Mouse (Mus musculus) liver (tissue): Measurements from ENCODE around the gene Ebpl.

ENCODE experiments used
- DNase-seq: peaks from one replicate; pipeline ENCODE4 v3.0.0-alpha.2; 2020; ENCODE audit warnings: mixed read lengths

The Ebpl gene

DNA sequence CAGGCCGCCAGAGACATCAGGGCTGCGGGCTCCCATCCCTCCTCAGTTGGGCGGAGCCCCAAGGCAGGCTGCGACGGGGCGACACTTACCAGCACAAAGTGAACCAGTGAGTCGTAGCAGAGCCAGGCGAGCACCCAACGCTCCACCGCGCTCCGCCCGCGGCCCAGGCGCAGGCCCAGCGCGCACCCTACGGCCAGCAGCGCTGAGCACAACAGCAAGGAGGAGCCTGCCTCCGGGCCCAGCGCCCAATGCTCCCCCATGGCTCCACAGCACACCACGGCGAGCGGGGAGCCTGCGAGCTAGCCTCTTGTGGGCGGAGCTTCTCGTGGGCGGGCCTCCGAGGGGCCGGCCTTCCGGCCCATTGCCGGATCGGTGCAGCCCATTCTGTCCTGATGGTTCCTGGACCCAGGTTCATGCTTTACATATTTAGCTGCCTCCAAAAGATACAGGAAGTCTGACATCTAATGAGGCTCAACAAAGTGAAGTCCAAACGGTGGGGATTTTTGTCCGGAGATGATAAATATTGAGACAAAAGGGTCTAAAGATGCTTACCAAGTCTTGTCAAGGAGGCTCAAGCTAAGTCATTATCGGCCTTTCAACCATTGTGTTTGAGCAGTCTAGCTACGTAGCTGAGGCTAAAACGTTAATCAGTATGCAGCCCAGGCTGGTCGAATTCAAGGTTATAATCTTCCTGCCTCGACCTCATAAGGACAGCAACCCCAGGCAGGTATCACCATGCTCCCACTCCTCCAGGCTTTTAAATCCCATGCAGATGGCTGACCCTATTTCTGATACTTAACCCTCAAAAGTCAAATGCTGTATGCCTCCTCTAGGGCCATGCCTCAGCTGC lies at the start of gene Ebpl:
Gene Ebpl (minus strand): TSS at position 309 of the 850 bp plus-strand sequence.
- DNase-seq, result peak; percentile 92

DNA sequence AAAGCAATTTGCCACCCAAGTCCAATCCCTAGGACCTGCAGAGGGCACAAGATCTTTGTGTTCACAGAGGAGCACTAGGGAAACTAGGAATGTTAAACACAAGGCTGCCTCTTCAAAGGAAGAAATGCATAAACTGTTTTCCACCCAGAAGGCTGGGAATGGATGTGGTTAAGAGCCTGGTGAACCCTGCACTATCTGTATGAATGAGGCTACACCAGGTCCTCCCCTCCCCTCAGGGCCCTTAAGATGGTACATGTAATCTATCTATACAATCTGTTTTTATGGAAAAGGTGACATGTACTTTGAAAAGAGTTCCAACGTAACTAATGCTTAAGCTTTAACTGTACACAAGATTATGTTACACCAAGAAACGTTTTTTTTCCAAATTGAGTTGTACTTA lies 49.8 kb upstream of the Ebpl start:
- DNase-seq, result no peak

DNA sequence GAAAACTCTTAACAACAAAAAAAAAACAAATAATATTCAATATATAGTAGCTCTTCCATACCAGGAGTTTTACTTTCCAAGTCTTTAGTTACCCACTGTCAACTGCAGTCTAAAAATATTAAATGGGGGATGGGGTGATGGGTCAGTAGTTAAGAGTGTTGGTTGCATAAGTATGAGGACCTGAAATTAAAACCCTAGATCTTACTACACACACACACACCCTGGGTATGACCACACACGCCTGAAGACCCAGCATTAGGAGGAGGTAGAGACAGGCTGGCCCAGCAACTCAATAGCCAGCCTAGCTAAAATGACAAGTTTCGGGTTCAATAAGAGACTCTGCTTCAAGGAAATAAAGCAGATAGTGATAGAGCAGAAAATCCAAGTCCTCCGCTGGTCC lies 46.8 kb upstream of the Ebpl start:
- DNase-seq, result no peak

DNA sequence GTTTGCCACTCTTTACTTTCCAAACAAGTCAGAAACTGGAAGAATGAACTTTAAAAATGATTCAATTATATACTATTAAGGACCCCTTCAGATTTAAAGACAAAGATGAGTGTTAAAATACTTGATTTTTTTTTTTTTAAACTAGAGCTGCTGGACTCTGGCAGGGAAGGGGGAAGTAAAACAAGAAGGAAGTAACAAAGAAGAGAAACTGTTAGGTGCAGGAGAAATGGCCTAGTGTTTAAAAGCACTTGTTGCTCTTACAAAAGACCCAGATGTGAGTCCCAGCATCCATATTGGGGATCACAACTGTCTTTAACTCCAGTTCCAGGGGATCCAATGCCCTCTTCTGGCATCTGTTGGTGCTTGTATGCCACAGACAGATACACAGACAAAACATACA lies 45.5 kb upstream of the Ebpl start:
- no peak for DNase-seq

DNA sequence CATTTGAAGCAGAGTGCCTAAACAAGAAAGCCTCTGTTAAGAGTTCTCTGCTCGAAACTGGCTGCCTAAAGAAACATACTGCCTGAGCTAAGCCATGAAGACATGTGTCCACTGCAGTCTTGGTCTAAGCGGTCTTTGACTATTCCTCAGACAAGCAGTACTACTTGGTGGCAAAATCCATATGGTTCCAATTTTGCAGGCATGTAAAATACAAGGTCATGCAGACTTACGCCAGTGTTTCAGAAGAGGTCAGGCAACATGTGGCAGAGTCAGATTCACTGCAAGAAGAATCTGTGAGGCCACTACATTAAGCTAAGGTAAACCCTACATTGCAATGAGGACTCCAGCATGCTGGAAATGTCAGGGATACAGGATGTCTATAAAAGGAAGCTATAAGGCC lies 44.7 kb upstream of the Ebpl start:
- DNase-seq, result no peak

DNA sequence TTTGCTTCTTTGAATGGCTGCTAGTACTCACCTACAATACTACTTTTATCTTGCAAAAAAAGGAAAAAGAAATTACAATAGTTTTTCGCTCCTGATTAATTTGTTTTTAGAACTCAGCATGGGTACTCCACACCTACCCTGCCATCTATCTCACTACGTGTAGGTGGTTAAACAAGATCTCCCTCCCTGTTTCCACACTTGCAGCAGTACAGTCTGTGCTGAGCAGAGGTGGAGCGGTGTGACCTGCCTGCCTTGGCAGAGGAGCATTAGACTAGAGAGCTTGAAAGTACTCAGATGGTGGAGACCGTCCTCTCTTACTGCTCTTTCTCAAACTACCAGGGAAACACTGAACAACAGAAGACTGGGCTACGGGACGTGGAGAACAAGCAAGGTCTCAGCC lies 34.5 kb upstream of the Ebpl start:
- DNase-seq, result no peak

DNA sequence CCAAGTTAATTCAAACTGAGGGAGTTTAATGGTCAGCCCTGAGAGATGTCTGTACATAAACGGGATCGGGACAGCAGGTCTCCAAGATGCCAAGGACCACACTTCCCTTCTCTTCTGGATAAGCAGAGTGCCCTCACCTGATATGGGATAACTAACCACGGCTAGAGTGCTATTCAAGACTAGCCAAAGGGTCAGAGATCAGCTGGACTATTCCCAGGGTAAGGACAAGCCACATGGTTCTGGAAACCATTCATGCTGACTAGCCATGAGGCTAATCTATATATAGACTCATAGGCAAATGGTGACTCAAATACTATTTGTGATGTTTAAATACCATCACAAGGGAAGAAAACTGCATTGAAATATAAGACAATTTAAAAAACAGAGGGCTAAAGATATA lies 30.3 kb upstream of the Ebpl start:
- DNase-seq, result no peak

DNA sequence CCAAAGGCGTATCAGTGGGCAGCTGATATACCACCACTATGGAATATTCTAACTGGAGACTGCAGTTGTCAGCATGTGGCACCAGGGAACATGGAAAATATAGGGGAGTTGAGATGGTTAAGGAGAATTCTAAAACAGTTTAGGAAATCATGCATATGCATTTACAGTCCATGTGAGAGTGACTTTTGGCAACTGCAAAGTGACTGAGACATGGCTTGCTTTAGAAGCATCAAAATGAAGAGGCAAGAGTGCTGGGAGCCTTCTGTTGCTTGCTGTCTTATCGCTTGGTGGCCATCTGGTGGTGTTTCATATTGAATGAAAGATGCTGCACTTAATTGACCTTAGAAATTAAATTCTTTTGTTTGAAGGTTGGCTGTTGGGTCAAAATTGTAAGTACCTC lies 7.1 kb upstream of the Ebpl start:
- DNase-seq, result no peak

DNA sequence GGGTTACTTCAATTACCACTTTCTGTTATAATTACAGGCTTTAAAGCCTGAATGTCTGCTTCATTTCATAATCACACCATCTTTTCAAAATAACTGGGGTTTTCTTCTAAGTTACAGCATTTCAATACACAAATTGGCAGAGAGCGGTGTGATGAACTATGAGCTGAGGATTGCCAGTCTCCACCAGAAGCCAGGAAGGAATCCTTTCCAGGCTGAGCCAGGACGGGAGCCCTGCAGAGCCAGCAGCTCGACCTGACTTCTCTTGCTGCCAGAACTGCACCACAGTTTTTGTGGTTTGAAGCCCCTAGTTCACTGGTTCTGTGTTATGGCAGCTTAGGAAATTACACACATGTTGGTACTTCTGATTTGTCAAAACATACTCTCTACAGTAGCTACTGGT lies 4.4 kb upstream of the Ebpl start:
- no peak for DNase-seq

DNA sequence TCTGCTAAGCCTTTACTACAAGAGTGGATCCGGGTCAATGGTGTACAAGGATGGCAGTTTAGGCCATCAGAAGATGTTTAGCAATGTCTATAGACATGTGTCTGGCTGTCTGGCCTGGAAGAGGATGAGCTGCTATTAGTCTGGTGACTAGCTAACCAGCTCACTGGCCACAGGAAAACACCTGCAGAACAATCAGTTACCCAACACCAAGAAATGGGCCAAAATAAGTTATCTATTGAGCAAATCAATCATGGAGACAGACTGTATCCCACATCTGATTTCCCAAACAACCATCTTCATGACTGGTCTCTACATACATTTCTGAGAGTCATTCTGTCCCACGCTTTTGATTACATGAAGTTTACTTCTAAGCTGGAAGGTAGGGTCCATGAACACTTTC lies 3.5 kb upstream of the Ebpl start:
- DNase-seq, result no peak

DNA sequence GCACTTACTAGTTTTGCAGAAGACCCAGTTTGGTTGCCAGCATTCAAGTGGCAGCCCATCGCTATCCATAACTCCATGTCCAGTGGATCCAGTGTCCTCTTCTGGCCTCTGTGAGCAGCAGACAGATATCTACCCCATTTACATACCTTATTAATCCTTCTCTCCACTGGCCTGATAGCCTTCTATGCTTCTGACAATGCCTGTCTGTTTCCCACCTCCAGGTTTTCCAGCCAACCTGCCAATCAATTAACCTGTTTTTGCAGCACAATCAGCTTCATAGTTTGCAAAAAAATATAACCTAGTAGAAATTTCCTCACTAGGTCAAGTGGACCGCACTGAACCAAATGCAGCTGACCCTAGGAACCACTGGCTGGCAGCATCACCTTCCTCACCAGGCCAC lies 2.0 kb upstream of the Ebpl start:
- no peak for DNase-seq

DNA sequence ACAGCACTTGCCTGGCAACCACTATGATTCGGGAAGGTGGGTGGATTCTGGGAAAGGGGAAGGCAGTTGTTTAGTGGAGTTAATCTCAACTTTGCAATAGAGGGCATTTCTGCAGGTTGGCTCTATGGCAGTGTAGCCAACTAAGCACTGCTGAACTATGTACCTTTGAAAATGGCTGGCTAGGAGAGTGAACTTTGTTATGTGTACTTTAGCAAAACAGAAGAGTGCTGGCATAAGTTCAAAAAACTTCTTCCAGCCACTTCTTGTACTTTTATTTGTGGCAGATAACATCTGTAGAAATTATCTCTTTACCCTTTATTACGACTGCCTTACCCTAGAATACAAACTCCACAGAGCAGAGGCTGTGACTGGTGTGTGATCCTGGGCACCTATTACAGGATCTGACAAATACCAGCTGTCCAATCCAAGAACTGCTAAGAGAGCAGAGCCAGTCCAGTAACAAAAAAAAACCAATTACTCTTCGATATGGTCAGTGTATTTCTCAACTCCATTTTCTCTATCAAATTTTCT lies 807 bp upstream of the Ebpl start:
- DNase-seq, result no peak

DNA sequence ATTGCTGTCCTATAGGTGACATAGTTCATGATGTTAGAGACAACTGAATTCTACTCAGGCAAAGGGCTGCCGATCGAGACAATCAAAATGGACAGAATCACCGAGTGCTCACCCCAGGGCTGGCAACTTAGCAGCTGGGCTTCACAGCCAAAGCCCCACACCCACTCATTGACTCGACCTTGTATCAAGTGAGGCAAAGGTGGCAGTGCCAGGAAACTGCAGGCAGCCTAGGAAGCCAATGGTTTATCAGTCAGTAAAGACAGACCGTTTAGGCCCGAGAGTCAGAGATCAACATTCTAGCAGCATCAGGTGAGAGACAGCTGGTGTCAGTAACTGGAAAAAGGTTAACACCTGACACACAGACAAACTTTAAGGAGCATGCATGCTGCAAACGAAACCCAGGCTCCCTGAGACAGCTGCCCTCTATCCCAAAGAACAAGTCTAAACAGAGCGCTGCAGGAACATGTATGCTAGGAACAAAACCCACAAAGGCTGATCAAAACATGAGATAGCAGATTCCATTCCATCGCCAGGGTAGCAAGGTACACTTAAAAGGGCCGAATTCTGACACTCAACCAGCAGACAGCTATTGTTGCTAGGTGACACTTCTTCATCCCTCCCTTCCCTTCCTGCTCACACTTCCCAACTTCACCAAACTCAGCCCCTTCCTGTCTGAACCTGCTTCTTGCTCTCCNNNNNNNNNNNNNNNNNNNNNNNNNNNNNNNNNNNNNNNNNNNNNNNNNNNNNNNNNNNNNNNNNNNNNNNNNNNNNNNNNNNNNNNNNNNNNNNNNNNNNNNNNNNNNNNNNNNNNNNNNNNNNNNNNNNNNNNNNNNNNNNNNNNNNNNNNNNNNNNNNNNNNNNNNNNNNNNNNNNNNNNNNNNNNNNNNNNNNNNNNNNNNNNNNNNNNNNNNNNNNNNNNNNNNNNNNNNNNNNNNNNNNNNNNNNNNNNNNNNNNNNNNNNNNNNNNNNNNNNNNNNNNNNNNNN lies 5.7 kb downstream of the Ebpl start:
- DNase-seq, result no peak

DNA sequence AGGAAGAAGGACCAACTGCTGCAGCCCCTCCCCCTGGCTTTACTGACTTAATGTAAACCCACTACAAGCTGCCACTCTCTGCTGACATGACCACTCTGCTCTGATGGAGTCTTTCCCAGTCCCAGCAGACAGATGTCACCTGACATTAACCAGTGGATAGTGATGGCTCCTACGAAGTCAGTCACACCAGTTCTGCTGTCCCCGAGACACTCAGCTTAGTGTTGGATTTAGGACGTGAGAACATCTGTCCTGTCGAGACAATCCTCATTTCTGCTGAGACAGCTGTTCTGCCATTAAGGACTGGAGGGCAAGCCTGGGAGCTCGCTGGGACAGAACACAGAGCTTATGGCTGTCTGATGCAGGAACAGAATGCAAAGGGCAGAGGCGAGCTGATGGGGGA lies 9.4 kb downstream of the Ebpl start:
- no peak for DNase-seq

DNA sequence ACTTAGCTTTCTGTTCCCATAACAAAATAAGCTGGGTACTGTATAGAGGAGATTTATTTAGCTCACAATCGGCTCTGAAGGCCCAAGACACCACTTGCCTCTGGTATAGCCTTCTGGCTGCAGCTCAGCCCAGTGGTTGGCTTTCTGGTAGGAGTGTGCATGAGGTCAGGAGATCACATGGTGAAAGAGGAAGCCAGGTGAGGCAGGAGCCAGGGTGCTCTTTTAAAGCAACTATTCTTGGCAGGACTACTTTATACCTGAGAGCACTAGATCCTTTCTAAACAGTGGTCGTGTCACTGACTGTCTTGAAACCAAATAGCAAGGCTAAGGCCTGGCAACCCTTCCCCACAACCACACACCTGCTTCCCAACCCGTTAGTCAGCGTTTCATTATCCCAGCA lies 10.4 kb downstream of the Ebpl start:
- DNase-seq, result no peak

DNA sequence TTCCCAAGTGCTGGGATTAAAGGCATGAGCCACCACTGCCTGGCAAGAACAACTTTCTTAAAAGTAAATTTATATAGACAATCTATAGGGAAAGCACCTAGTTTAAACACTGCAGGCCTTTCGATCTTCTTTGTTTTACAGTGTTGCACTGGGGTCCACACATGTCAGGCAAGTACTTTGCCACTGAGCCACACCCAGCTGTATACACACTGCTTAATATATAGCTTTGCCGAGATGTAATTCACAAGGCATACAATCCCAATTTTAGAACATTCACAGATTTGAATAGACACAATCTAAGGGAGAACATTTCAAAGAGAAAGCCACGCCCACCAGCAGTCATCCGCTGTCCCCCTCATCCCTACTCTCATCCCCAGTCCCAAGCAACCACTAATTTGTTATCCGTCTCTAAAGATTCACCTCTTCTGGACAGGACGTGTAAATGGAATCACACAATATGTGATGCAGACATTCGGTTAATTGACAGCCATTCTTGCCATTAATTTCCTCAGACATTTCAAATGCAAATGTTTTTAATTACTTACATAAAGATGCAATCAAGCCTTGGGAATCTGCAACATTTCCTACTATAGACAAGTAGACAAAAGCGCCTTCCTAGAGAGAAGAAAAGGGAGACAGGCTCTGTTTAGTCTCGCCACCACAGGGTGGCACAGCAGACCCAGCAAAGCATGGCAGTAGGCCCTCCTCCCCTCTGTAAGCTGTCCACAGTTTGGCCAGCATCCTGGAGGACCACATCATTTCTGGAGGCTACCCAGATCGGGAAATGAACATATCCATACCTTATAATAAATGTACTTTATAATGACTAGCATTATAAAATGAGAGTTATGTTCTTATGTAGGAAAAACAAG lies 13.2 kb downstream of the Ebpl start:
- DNase-seq, result no peak

DNA sequence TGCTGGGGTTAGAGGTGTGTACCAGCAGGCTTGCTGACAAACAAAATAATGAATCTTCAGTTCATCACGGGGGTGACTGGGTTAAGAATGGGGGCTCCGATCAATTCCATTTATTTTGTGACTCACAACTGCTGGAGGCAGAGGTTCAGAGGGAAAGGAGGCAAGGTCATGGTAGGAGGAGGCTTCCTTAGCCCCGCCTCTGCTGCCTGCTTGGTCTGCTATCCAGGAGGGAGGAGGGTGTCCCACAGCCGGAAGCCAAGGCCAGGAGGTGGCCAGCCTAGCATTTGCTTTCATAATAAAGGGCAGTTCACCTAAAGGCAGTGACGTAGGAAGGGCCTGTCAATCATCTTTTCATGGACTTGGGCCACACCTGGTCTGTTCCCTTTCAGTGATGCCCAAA lies 15.6 kb downstream of the Ebpl start:
- DNase-seq, result no peak

DNA sequence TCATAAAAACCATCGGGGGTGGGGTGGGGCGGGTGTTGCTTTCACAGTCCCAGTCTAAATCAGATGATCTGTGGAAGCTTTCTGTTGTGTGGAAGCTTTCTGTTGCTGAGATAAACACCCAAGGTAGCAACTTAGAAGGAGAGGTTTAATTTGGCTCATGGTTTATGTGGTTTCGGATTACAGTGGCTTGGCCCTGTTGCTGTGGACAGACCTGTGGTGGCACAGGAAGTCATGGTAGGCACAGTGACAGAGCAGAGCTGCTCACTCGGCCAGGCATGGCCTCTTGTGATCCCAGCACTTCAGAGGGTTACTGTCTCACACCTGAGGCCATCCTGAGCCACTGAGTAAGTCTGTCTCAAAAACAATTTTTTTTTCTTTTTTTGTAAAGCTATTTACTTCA lies 20.9 kb downstream of the Ebpl start:
- no peak for DNase-seq

DNA sequence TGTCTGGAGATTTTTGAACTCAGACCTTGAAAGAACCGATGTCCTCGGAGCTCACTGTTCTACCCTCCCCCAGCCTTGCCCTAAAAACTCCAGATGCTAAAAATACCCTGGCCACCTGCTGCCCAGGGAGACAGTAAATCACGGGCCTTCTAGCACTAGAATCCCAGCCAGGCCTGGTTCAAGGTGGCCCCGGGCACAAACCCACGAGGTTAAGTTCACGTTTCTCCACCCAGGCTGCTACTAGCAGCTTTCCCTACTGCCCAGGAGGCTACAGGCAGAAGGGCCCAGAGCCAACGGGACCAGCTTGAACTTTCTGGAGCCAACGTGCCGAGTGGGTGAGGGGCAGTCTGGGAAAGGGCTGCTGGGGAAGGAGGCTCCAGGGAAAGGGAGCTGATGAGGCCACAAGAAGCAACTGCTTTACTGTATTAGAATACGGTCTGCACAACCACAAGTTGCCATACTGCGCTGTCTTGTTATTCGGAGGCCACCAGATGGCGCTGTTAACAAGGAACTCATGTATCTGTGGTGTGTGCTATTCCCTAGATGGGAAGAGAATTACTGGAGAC lies 29.2 kb downstream of the Ebpl start:
- DNase-seq, result peak; percentile 81

DNA sequence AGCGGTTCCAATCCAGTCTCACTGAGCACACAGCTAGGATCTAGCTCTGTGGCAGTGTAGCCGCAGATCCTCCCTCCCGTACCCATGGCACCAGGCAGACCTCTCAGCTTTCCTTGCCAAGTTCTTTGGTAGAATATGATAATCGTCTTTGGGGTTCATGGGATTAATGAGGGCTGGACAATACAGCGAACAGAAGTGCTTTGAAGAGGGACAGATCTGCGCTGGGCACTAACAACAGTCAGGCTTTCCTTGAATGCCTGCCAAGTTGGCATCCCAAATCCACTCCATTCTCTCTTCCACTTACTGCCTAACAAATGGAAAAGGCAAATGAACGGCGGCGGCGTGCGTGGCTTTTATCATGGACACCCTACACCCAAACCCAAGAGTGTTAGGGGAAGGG lies 29.6 kb downstream of the Ebpl start:
- DNase-seq, result no peak

DNA sequence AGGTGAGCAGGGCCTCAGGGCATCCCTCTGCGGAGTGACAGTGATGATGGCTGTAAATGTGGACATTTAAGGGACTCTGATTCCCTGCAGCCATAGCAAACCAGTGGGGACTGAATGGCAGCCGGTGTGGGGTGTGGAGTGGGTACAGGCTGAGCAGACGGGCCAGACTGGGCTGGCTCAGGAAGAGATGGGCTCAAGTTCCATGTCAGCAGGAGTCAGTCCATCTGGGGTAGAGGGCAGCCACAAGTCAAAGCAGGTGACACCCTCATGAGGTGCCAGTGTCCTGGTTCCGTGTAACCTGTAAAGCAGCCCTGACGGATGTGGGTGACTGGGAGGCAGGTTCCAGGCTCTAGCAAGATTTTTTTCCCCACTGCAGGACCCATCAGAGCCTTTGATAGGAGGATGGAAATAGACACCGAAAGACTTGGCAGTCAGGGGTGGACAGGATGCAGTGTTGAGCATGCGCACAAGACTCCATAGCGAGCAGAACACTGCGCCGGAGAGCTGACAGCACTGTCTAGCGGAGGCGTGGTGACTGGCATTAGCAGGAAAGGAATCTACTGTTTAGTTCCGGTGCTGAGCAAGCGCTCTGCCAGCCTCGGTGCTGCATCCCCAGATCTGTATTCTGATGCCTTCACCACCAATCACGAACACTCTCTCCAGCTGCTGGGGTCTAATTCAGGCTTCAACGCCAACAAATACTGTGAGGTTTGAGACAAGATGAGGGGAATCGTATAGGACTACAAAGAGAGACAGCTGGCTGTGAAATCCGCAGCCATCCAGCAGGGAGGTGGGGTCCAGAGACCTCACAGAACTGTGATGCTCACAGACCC lies 32.4 kb downstream of the Ebpl start:
- DNase-seq, result peak; percentile 62
